Mouse (Mus musculus) G1E-ER4 (cell line): Measurements from ENCODE around the gene Rab11fip3. TPM values are rescaled to one million over a fixed set of nuclear protein-coding genes. Genes with fewer than 3 reads are reported as not detected.

Source experiments
- GATA1 ChIP-seq: IDR thresholded peaks from one replicate; pipeline ENCODE4 v1.8.0; 2012; ENCODE audit warnings: low read length, inconsistent platforms
- polyA plus RNA-seq: library from polyadenylated mRNA; stranded (reverse); fragments of >175 nt; gene quantifications from 2 replicates; pipeline ENCODE4 v1.2.3, GENCODE M21; 2012

Gene Rab11fip3
- polyA plus RNA-seq, 1 experiment = 17.0 TPM

DNA sequence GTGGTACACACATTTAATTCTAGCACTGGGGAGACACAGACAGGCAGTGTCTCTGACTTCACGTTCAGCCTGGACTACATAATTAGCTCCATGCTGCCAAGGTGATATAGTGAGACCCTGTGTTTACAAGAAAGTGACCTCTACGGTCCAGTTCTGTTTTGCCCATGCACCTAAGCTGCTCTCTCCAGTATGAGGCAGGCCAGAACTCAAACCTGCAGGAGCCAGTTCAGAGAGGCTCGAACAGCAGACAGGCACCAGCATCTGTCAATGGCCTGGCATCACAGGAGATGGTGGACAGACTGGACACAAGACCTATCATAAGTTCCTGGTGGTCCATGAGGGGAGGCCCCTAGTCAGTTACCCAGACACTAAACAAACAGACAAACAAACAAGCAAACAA is 51.0 kb downstream of the Rab11fip3 start:
- TF ChIP-seq GATA1 = no peak

GRCm38 (mm10) chr17:26017949-26018348 is 51.4 kb downstream of the Rab11fip3 start:
- TF ChIP-seq GATA1 = no peak

GRCm38 (mm10) chr17:26017021-26017420 is 52.3 kb downstream of the Rab11fip3 start:
- TF ChIP-seq GATA1 = no peak

- TF ChIP-seq GATA1 = no peak
Observed at GRCm38 (mm10) chr17:26013711-26014110, 55.6 kb downstream of the Rab11fip3 start.

DNA sequence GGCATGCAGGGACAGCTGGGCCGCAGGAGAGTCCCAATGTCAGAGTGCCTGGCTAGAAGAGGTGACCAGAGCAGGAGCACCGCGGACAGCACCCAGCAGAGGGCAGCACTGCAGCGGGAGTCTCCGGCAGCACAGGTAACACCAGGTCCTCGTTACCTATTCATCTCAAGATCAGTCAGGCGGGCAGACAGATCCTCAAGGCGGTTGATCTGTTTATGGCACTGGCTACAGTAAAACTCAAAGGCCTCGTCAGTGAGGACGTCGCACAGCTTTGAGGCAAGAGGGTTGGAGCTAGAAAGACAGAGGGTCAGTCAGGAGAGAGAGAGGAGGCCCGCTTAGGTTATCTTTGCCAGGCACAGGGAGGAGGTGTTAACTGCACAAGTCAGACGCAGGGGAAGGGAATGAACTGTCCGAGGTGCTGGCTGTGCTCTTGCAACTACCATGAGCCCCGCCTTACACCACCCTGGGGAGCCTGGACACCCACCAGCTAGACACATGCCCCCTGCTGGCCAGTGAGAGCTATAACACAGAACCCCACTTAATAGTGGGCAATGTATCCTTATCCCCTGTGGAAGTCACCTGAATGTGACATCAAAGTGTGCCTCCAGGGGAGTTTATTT is 57.4 kb downstream of the Rab11fip3 start:
- no peak for TF ChIP-seq GATA1

DNA sequence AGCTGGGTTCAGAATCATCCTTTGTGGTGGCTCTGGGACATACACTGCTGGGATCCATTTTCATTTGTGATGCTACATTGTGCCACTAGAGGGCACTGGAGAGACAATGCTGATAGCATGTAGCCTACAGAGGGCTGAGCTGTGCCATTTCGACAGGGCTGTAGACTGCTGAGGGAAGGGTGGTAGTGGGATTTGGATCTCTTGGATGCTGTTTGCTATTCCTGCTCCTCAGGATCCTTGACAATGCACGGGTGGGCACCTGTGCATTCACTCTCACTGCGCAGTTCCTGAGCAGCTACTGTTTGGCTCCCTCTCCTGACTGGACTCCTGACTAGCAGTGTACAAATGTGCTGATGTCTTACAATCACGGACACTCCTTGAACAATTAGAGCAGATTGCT is 59.8 kb downstream of the Rab11fip3 start:
- no peak for TF ChIP-seq GATA1

DNA sequence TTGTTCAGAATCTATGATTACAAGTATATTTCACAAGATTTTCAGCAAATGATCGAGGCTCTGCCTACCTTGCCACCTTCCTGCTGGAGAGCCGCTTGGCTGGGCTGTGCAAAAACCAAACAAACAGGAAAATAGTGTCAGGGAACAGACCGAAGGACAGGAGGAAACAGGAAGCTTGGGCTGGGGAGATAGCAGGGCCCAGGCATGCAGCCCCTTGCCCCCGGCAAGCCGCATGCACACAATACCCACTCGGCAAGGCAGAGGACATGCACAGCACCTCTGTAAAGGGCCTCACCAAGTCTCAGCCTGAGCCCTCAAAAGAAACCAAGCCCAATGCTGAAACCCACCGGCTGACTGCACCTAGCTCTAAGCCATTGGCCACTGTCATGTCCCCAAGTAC is 60.6 kb downstream of the Rab11fip3 start:
- no peak for TF ChIP-seq GATA1

DNA sequence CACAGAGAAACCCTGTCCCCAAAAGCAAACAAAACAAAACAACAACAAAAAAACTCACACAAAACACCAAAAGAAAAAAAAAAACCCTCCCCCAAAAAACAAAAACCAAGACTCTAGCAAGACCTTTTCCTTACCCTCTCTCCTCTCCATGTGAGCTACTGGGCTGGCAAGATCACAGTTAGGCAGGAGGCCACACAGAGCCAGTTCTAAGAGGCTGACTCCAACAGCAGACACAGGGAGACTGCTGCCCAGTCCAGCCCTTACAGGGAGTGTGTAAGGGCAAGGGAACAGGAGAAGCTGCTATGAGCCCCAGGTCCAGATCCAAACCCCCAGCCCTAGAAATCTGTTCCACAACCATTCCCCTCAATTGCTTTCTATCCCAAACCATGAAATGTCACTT is 61.0 kb downstream of the Rab11fip3 start:
- TF ChIP-seq GATA1 = no peak

DNA sequence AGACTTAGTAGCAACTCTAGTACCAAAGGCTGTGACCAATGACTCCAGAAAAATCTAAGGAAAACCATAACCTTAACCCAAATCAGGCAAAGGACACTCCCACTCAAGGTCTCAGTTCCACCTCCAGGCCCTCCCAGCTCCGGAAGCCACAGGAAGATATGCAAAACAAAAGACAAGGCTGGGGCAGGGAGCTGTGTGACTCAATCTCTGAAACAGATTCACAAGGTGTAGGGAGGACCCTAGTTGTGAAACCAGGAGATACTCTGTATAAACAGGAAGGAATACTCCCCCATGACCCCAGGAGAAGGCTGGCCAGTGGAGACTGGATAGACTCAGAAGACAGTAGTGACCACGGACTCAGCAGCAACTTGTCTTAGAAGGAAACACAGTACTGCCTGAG is 61.7 kb downstream of the Rab11fip3 start:
- TF ChIP-seq GATA1 = no peak

DNA sequence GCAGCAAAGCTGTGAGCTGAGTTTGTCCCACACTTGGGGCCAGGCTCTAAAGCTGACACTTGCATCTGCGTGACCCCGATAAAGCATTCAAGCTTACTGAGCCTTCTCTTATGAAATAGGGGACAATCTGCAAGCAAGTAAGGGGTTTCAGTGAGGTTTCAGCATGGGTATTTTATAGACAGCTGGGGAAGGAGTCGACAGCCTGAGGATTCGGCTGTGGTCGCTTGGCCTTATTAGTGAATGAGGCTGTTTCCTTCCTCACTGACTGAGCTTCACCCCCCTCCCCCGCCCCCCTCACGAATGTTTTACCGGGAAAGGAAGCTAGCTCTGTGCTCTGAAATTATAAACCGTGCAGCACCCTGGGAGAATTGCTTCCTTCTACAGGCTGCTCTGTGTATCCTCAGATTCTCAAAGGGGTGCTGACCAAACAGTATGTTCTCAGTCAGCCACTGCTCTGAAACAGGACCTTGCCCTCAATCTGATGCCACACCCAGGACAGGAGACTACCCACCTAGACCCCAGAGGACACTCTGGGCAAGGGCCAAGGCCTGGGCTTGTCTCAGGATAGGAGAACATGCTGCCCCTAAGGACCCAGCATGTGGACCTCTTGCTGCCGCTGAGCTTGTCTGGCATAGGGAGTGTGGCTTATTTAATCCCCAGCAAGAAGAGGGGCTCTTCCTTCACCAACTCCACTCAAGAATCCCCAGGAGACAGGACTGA is 63.5 kb downstream of the Rab11fip3 start:
- TF ChIP-seq GATA1 = peak; percentile 36

GRCm38 (mm10) chr17:26004711-26005110 is 64.6 kb downstream of the Rab11fip3 start:
- no peak for TF ChIP-seq GATA1

GRCm38 (mm10) chr17:26003864-26004263 is 65.5 kb downstream of the Rab11fip3 start:
- no peak for TF ChIP-seq GATA1

DNA sequence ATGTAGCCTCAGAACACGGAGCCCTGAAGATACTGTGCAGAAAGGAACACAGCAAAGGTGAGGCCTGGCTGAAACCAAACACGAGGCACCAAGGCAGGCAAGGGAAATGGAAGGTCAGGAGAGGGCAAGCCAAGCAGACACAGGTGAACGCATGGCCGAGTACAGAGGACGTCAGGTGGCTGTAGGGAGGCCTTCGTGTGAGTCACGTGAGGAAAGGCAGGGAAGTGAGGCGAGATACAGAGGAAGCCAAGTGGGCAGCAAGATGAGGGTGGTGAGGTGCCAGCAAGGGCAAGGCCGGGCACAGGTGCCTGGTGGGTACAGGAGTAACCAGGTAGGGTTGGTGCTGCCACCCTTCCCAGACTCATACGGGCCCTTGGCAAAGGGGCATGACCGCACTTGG is 70.9 kb downstream of the Rab11fip3 start:
- no peak for TF ChIP-seq GATA1

GRCm38 (mm10) chr17:25993489-25993888 is 75.9 kb downstream of the Rab11fip3 start:
- no peak for TF ChIP-seq GATA1

DNA sequence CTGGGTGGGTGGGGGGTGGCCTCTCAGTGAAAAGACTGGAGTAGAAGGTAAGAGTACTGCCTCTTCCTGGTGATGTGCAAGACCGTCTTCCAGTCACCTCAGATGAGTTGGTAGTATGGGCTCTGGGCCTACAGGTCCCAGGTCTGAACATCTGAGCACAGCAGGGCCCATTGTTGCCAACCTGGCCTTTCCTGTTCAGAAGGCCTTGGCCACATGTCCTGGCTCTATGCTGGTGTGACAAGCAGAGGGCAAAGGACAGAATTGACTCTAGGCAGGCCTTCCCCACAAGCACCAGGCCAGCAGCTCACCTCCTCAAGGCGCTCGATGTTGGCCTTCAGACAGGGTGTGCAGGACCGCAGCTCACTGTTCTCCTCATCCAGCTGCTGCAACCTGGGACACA is 77.1 kb downstream of the Rab11fip3 start:
- no peak for TF ChIP-seq GATA1

DNA sequence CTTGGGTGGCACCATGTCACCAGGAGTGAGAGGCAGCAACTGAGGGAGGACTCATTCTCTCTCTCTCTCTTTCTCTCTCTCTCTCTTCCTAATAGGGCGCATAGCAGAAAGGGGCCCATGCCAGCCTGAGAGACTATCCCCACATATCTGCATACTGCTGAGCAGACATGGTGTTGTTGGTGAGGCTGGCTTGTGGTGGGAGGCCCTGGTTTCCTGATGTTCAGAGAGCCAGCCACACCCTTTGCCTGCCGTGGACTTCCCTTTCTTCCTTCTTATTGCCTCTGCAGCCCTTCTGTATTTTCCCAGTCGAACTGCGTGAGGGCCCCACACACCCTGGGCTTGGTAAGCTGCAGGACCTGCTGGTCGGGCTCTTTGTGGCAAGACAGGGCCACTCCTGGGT is 79.0 kb downstream of the Rab11fip3 start:
- TF ChIP-seq GATA1 = no peak
